Mouse (Mus musculus) midbrain, embryonic 12.5 days (tissue): ENCODE data around the gene Gm6358. TPM values are rescaled to one million over a fixed set of nuclear protein-coding genes. Genes with fewer than 3 reads are reported as not detected.
"Not testable (repeated sequence)": the region's sequence is repeated elsewhere in the genome, so short reads cannot be mapped to it uniquely, and the experiment has no call there.

Source experiments
- ATAC-seq: fragments of 200-750 bp; cut with Nextera tagmentation; 2 replicates; pipeline ENCODE4 v1.8.0; 2017; ENCODE audit warnings: low read depth, moderate TSS enrichment, moderate library complexity; ENCODE audit not compliant: low FRiP score
- H3K27ac ChIP-seq: fragments of 300-500 bp; sonication (generic); replicated peaks from 2 replicates; pipeline ENCODE4 v1.5.1; 2016; ENCODE audit warnings: mild to moderate bottlenecking
- H3K27me3 ChIP-seq: fragments of 300-500 bp; sonication (generic); 2 replicates; pipeline ENCODE4 v1.6.1; 2016; ENCODE audit warnings: mild to moderate bottlenecking
- H3K36me3 ChIP-seq: fragments of 300-500 bp; sonication (generic); 2 replicates; pipeline ENCODE4 v1.6.1; 2016
- H3K4me1 ChIP-seq: fragments of 300-500 bp; sonication (generic); 2 replicates; pipeline ENCODE4 v1.6.1; 2016
- H3K4me2 ChIP-seq: fragments of 300-500 bp; sonication (generic); replicated peaks from 2 replicates; pipeline ENCODE4 v1.6.1; 2016; ENCODE audit warnings: mild to moderate bottlenecking, moderate library complexity
- H3K4me3 ChIP-seq: fragments of 300-500 bp; sonication (generic); 2 replicates; pipeline ENCODE4 v1.5.1; 2016; ENCODE audit warnings: mild to moderate bottlenecking
- H3K9ac ChIP-seq: fragments of 300-500 bp; sonication (generic); replicated peaks from 2 replicates; pipeline ENCODE4 v1.6.1; 2016; ENCODE audit warnings: mild to moderate bottlenecking, moderate library complexity
- H3K9me3 ChIP-seq: fragments of 300-500 bp; sonication (generic); 2 replicates; pipeline ENCODE4 v1.6.1; 2016; ENCODE audit warnings: mild to moderate bottlenecking
- WGBS: fragments of 180-500 bp; shearing (Covaris S2); methylation state at CpG from one replicate; pipeline ENCODE4 v1.1.7; 2016; 5-methylcytosine and 5-hydroxymethylcytosine counted together
- polyA plus RNA-seq: library from polyadenylated mRNA; unstranded; fragments of >200 nt; fragmentation: Nextera tagmentation; extraction: Ambion mirVana; gene quantifications from 2 replicates; pipeline ENCODE4 v1.2.1, GENCODE M21; 2016

The Gm6358 gene
- not detected in 2 replicates for polyA plus RNA-seq

- no peaks in the 10 kb centered on the region for H3K9me3 ChIP-seq
- H3K4me2 ChIP-seq, result no peak within 1 kb of the TSS
- no peaks in the 10 kb centered on the region for H3K36me3 ChIP-seq
- no peaks in the 10 kb centered on the region for H3K4me1 ChIP-seq
- H3K27me3 ChIP-seq, result no peaks in the 10 kb centered on the region
- no peak for ATAC-seq
- no peak within 1 kb of the TSS for H3K9ac ChIP-seq
- no peak within 1 kb of the TSS for H3K27ac ChIP-seq
- WGBS, result 95% methylated on average over 1 of the region's 1 CpGs
- no peak within 1 kb of the TSS for H3K4me3 ChIP-seq
Measured at GRCm38 (mm10) chr16:89140551-89140950, at the start of gene Gm6358. Gene Gm6358 (plus strand): TSS chr16:89140851.

DNA sequence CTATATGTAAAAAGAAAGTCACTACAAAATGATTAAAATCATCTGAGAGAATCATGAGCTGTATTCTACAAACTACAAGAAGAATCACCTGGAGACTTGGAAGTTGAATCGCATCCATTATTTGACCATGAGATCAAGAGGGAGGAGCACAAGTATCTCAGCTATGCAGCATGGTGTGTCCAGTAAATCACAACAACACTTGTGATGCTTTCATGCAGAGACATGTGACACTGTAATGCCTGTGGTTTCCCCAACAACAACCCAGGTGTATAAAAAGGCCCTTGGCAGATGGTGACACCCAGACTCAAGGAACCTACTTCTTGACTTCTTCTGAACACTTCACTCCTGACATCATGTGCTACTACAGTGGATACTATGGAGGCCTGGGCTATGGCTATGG, 10.1 kb downstream of the Gm6358 start, which contains the start of gene Gm10061:
TSS of gene Gm10061 (plus strand) at position 301 of the 400 bp plus-strand sequence.
- H3K36me3 ChIP-seq, result no peaks in the 10 kb centered on the region
- no peak for ATAC-seq
- H3K4me1 ChIP-seq, result no peaks in the 10 kb centered on the region
- H3K9ac ChIP-seq, result no peak within 1 kb of the TSS
- H3K4me3 ChIP-seq, result no peak within 1 kb of the TSS
- no peak within 1 kb of the TSS for H3K27ac ChIP-seq
- no peak within 1 kb of the TSS for H3K4me2 ChIP-seq
- H3K27me3 ChIP-seq, result no peaks in the 10 kb centered on the region
- WGBS, result 89% methylated on average over 1 of the region's 1 CpGs
- no peaks in the 10 kb centered on the region; the same call in 1 of the 2 replicates for H3K9me3 ChIP-seq

DNA sequence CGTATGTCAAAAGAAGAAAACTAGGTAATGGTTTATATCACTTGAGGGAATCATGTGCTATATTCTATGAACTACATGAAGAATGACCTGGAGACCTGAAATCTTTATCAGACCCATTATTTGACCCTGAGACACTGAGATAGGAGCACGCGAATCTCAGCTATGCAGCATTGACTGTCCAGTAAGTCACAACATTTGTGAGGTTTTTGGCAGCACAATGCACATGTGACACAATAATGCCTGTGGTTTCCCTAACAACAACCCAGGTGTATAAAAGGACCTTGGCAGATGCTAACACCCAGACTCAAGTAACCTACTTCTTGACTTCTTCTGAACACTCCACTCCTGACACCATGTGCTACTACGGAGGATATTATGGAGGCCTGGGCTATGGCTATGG, 17.0 kb downstream of the Gm6358 start, which contains the start of gene Gm9789:
TSS of gene Gm9789 (plus strand) at position 301 of the 400 bp plus-strand sequence.
- Histone ChIP-seq H3K36me3 (no peaks in the 10 kb centered on the region), H3K9me3 (no peaks in the 10 kb centered on the region), H3K4me3 (no peak within 1 kb of the TSS), H3K4me1 (no peaks in the 10 kb centered on the region), H3K27me3 (no peaks in the 10 kb centered on the region), H3K9ac (no peak within 1 kb of the TSS), H3K4me2 (no peak within 1 kb of the TSS), H3K27ac (no peak within 1 kb of the TSS)
- ATAC-seq, result no peak
- 85% methylated on average over 4 of the region's 4 CpGs for WGBS

DNA sequence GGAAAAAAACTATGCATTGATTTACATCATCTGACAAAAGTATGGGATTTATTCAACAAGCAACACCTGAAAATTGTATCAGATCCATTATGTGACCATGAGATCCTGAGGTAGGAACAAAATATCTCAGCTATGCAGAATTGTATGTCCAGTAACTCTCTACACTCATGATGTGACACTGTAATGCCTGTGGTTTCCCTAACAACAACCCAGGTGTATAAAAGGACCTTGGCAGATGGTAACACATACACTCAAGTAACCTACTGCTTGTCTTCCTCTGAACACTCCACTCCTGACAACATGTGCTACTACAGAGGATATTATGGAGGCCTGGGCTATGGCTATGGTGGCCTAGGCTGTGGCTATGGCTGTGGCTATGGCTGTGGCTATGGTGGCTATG, 28.5 kb downstream of the Gm6358 start, which contains the start of gene Gm7735:
TSS of gene Gm7735 (plus strand) at position 301 of the 400 bp plus-strand sequence.
- H3K4me2 ChIP-seq, result not testable (repeated sequence)

GRCm38 (mm10) chr16:89174435-89174834, 33.8 kb downstream of the Gm6358 start, which contains the start of gene 1110057P08Rik:
Gene 1110057P08Rik (plus strand): TSS chr16:89174735.
- Histone ChIP-seq H3K4me3 (no peak within 1 kb of the TSS), H3K27ac (no peak within 1 kb of the TSS), H3K4me2 (no peak within 1 kb of the TSS), H3K36me3 (no peaks in the 10 kb centered on the region), H3K9ac (no peak within 1 kb of the TSS), H3K27me3 (no peaks in the 10 kb centered on the region), H3K9me3 (no peaks in the 10 kb centered on the region), H3K4me1 (no peaks in the 10 kb centered on the region)
- ATAC-seq, result no peak
- 84% methylated on average over 2 of the region's 2 CpGs for WGBS

More for the DNA sequence above, 28.5 kb downstream of the Gm6358 start, which contains the start of gene Gm7735:
- not testable (repeated sequence) for H3K9me3 ChIP-seq, H3K27me3 ChIP-seq, H3K4me1 ChIP-seq, H3K27ac ChIP-seq, H3K36me3 ChIP-seq, H3K9ac ChIP-seq, ATAC-seq, H3K4me3 ChIP-seq

- H3K27ac ChIP-seq, result no peak overlapping the region
- WGBS, result 86% methylated on average over 4 of the region's 4 CpGs
- ATAC-seq, result no peak
Measured at GRCm38 (mm10) chr16:89188621-89189020, 48.0 kb downstream of the Gm6358 start.

More at GRCm38 (mm10) chr16:89188621-89189020, 48.0 kb downstream of the Gm6358 start:
- Histone ChIP-seq H3K27me3 (no peaks in the 10 kb centered on the region), H3K9me3 (no peaks in the 10 kb centered on the region), H3K9ac (no peak overlapping the region), H3K4me3 (no peak overlapping the region), H3K4me1 (no peaks in the 10 kb centered on the region), H3K36me3 (no peaks in the 10 kb centered on the region), H3K4me2 (no peak overlapping the region)

Other genes starting within 250 kb of the Gm6358 start
- not detected in 2 replicates for gene Krtap19-5, start 244.4 kb upstream of the Gm6358 start, polyA plus RNA-seq
- gene Krtap19-9b, start 208.6 kb upstream of the Gm6358 start, polyA plus RNA-seq, result not detected in 2 replicates
- gene Krtap16-3, start 178.0 kb upstream of the Gm6358 start, polyA plus RNA-seq, result not detected in 2 replicates
- gene Krtap22-2, start 130.1 kb upstream of the Gm6358 start, polyA plus RNA-seq, result not detected in 2 replicates
- not detected in 2 replicates for gene Gm10229, start 125.6 kb upstream of the Gm6358 start, polyA plus RNA-seq
- not detected in 2 replicates for gene Krtap6-1, start 109.2 kb upstream of the Gm6358 start, polyA plus RNA-seq
- gene Gm10228, start 99.4 kb upstream of the Gm6358 start, polyA plus RNA-seq, result not detected in 2 replicates
- not detected in 2 replicates for gene Krtap6-5, start 93.0 kb upstream of the Gm6358 start, polyA plus RNA-seq
- not detected in 2 replicates for gene 1110025L11Rik, start 76.8 kb upstream of the Gm6358 start, polyA plus RNA-seq
- not detected in 2 replicates for gene Krtap6-3, start 56.8 kb upstream of the Gm6358 start, polyA plus RNA-seq
- gene Gm10061, start 10.2 kb downstream of the Gm6358 start, polyA plus RNA-seq, result not detected in 2 replicates
- not detected in 2 replicates for gene Gm9789, start 17.1 kb downstream of the Gm6358 start, polyA plus RNA-seq
- not detected in 2 replicates for gene Gm7735, start 28.6 kb downstream of the Gm6358 start, polyA plus RNA-seq
- not detected in 2 replicates for gene 1110057P08Rik, start 33.9 kb downstream of the Gm6358 start, polyA plus RNA-seq
- gene Krtap20-2, start 65.0 kb downstream of the Gm6358 start, polyA plus RNA-seq, result not detected in 2 replicates